In genomic region chr2:5906092-5906491, GRCm38 (mm10) we compare ENCODE assay signal across 10 mouse cellular contexts. TPM values are rescaled to one million over a fixed set of nuclear protein-coding genes. Genes with fewer than 3 reads are reported as not detected.
DNase-seq lines count a peak whose midpoint lies in the region; TF ChIP-seq lines count a peak whose summit lies in the region.
"Had no signal": no experiment of that assay in that cellular context is flagged by ENCODE, and none has a peak within 500 bp of the region (broad histone marks: within the 10 kb centered on the region; RNA-seq: fewer than 3 reads in every experiment).

No protein-coding gene starts in this region.

- H3K27ac ChIP-seq in cerebellum, adult 2 months (ENCODE audit: insufficient read depth, low read length), result no peak overlapping the region
- H3K27ac ChIP-seq: limb, embryonic 13.5 days had no signal

- 22% methylated on average over 5 of the region's 5 CpGs for WGBS in cerebellum, adult 2 months

- TF ChIP-seq POLR2A in cerebellum, adult 2 months (IDR thresholded peaks at IDR 0.05; ENCODE audit: borderline replicate concordance, insufficient read depth, low read length), result no peak

- DNase-seq in left cerebral cortex, postnatal 14 days (ENCODE audit: low spot score in 2 of 2), result peak; percentile 40 to 59
- no peak for DNase-seq in left cerebral cortex, adult 11 months (ENCODE audit: low spot score)
- DNase-seq in adrenal gland, postnatal 14 days, result peak; percentile 76
- DNase-seq in cerebellum, adult 2 months, result peak; percentile 40 to 71
- peak; percentile 48 to 50 for DNase-seq in left cerebral cortex, postnatal 25 days (ENCODE audit: low spot score in 2 of 2)
- DNase-seq in frontal cortex, postnatal 36 days (ENCODE audit: low spot score in 2 of 2), result no peak
- DNase-seq in spleen, postnatal 4 days (ENCODE audit: low spot score in 2 of 2), result no peak
- DNase-seq in urinary bladder, adult 18-20 months (ENCODE audit: low spot score in 2 of 2), result no peak

- no peak for TF ChIP-seq CTCF in cerebellum, adult 2 months (IDR thresholded peaks at IDR 0.05; ENCODE audit: borderline replicate concordance, insufficient read depth, low read depth, low read length)

- H3K4me3 ChIP-seq in cerebellum, adult 2 months (replicated peaks; ENCODE audit: insufficient read depth, low read depth, low read length), result no peak overlapping the region
- H3K4me3 ChIP-seq: limb, embryonic 13.5 days had no signal

- no peaks in the 10 kb centered on the region for H3K27me3 ChIP-seq in cerebellum, adult 2 months (ENCODE audit: control insufficient read depth, insufficient read depth, low read length)
- H3K27me3 ChIP-seq: limb, embryonic 13.5 days had no signal

- intact Hi-C loops in left cerebral cortex, postnatal 14 days (cut with DNase I), result no loop called here
- intact Hi-C loops in left cerebral cortex, postnatal 25 days (cut with DNase I), result no loop called here

- no peaks in the 10 kb centered on the region for H3K4me1 ChIP-seq in cerebellum, adult 2 months (ENCODE audit: control insufficient read depth, insufficient read depth, low read length)
- H3K4me1 ChIP-seq: limb, embryonic 13.5 days had no signal

RNA-seq across cellular contexts. Expression of gene Sec61a2, which starts 10.9 kb away (rescaled TPM):
- total RNA-seq in left cerebral cortex, postnatal 14 days (2021), result 100 to 1,000 TPM; 116 to 123 TPM
- 40.2 and 42.2 TPM in 2 replicates for total RNA-seq in adrenal gland, postnatal 14 days (2021)
- 119 and 123 TPM in 2 replicates for polyA plus RNA-seq in cerebellum, adult 2 months (2012; rRNA removed)
- total RNA-seq in left cerebral cortex, postnatal 25 days (2021), result 100 to 1,000 TPM; 102 to 107 TPM

RNA-seq across cellular contexts. Expression of gene Dhtkd1, which starts 36.5 kb away (rescaled TPM):
- 1 to 10 TPM; 6.6 to 8.6 TPM for total RNA-seq in left cerebral cortex, postnatal 14 days (2021)
- 11.6 and 18.6 TPM in 2 replicates for total RNA-seq in adrenal gland, postnatal 14 days (2021)
- 7.2 and 9.5 TPM in 2 replicates for polyA plus RNA-seq in cerebellum, adult 2 months (2012; rRNA removed)
- total RNA-seq in left cerebral cortex, postnatal 25 days (2021), result 1 to 10 TPM; 5.5 to 9.7 TPM

RNA-seq across cellular contexts. Expression of gene Gm13199, which starts 43.4 kb away (rescaled TPM):
- 1 to 10 TPM in 1 of 2 experiments, under 1 TPM in 1; 0.99 to 1.4 TPM for total RNA-seq in left cerebral cortex, postnatal 14 days (2021)
- total RNA-seq in adrenal gland, postnatal 14 days (2021), result 0.86 and 1.4 TPM in 2 replicates
- polyA plus RNA-seq in cerebellum, adult 2 months (2012; rRNA removed), result 8.8 and 9.5 TPM in 2 replicates
- 1 to 10 TPM; 1.4 to 2.5 TPM for total RNA-seq in left cerebral cortex, postnatal 25 days (2021)
- total RNA-seq: heart, postnatal 14 days had no signal

RNA-seq across cellular contexts. Expression of gene Upf2, which starts 45.2 kb away (rescaled TPM):
- total RNA-seq in left cerebral cortex, postnatal 14 days (2021), result 10 to 100 TPM; 22.4 to 25.0 TPM
- 24.4 and 25.5 TPM in 2 replicates for total RNA-seq in adrenal gland, postnatal 14 days (2021)
- polyA plus RNA-seq in cerebellum, adult 2 months (2012; rRNA removed), result 19.3 and 21.8 TPM in 2 replicates
- 10 to 100 TPM; 32.2 to 38.0 TPM for total RNA-seq in left cerebral cortex, postnatal 25 days (2021)

Comparison
In these comparisons a context has a peak if more than half of its experiments do, and no peak if none do; other contexts are left out.
1. DNase-seq: peak in left cerebral cortex, postnatal 14 days (2 of 2), adrenal gland, postnatal 14 days (single experiment), cerebellum, adult 2 months (2 of 2) and left cerebral cortex, postnatal 25 days (2 of 2); none in left cerebral cortex, adult 11 months (single experiment), frontal cortex, postnatal 36 days (0 of 2), spleen, postnatal 4 days (0 of 2) and urinary bladder, adult 18-20 months (0 of 2).